Mouse (Mus musculus): ENCODE data around the gene Zbtb8a.

Gene Zbtb8a

GRCm38 (mm10) chr4:129377601-129378390, at the start of gene Zbtb8a:
Zbtb8a (minus strand) TSS chr4:129378116.
- TF ChIP-seq GATA4 (IDR thresholded peaks at IDR 0.05; ENCODE audit: insufficient replicate concordance, low read length) = no peak

GRCm38 (mm10) chr4:129418321-129418720, 40.4 kb upstream of the Zbtb8a start:
- no peak for TF ChIP-seq GATA4 (IDR thresholded peaks at IDR 0.05; ENCODE audit: insufficient replicate concordance, low read length)

GRCm38 (mm10) chr4:129416478-129416877, 38.6 kb upstream of the Zbtb8a start:
- TF ChIP-seq GATA4 (IDR thresholded peaks at IDR 0.05; ENCODE audit: insufficient replicate concordance, low read length) = no peak

GRCm38 (mm10) chr4:129415892-129416291, 38.0 kb upstream of the Zbtb8a start:
- no peak for TF ChIP-seq GATA4 (IDR thresholded peaks at IDR 0.05; ENCODE audit: insufficient replicate concordance, low read length)

- TF ChIP-seq GATA4 (IDR thresholded peaks at IDR 0.05; ENCODE audit: insufficient replicate concordance, low read length) = no peak
Observed at GRCm38 (mm10) chr4:129410991-129411390, 33.1 kb upstream of the Zbtb8a start.

- TF ChIP-seq GATA4 (IDR thresholded peaks at IDR 0.05; ENCODE audit: insufficient replicate concordance, low read length) = no peak; the same call in 1 of the 2 replicates
Observed at GRCm38 (mm10) chr4:129406447-129406846, 28.5 kb upstream of the Zbtb8a start.

- no peak for TF ChIP-seq GATA4 (IDR thresholded peaks at IDR 0.05; ENCODE audit: insufficient replicate concordance, low read length)
Observed at GRCm38 (mm10) chr4:129399813-129400212, 21.9 kb upstream of the Zbtb8a start.

- TF ChIP-seq GATA4 (IDR thresholded peaks at IDR 0.05; ENCODE audit: insufficient replicate concordance, low read length) = no peak
Observed at GRCm38 (mm10) chr4:129396960-129397359, 19.0 kb upstream of the Zbtb8a start.

- no peak for TF ChIP-seq GATA4 (IDR thresholded peaks at IDR 0.05; ENCODE audit: insufficient replicate concordance, low read length)
Observed at GRCm38 (mm10) chr4:129394089-129394870, 16.4 kb upstream of the Zbtb8a start.

GRCm38 (mm10) chr4:129390936-129391557, 13.1 kb upstream of the Zbtb8a start:
- TF ChIP-seq GATA4 (IDR thresholded peaks at IDR 0.05; ENCODE audit: insufficient replicate concordance, low read length) = no peak

- peak; percentile 59; the same call in 1 of the 2 replicates for TF ChIP-seq GATA4 (IDR thresholded peaks at IDR 0.05; ENCODE audit: insufficient replicate concordance, low read length)
Observed at GRCm38 (mm10) chr4:129390216-129390743, 12.4 kb upstream of the Zbtb8a start.

GRCm38 (mm10) chr4:129388404-129388803, 10.5 kb upstream of the Zbtb8a start:
- TF ChIP-seq GATA4 (IDR thresholded peaks at IDR 0.05; ENCODE audit: insufficient replicate concordance, low read length) = no peak

- no peak for TF ChIP-seq GATA4 (IDR thresholded peaks at IDR 0.05; ENCODE audit: insufficient replicate concordance, low read length)
Observed at GRCm38 (mm10) chr4:129386989-129387388, 9.1 kb upstream of the Zbtb8a start.

- no peak for TF ChIP-seq GATA4 (IDR thresholded peaks at IDR 0.05; ENCODE audit: insufficient replicate concordance, low read length)
Observed at GRCm38 (mm10) chr4:129386269-129386946, 8.5 kb upstream of the Zbtb8a start.

GRCm38 (mm10) chr4:129385685-129386084, 7.8 kb upstream of the Zbtb8a start:
- TF ChIP-seq GATA4 (IDR thresholded peaks at IDR 0.05; ENCODE audit: insufficient replicate concordance, low read length) = no peak

Data from liver, adult (tissue).